Mouse (Mus musculus): ENCODE measurements around the gene Idh2.

Gene Idh2

GRCm38 (mm10) chr7:80085970-80086715, 29.0 kb downstream of the Idh2 start:
- DNase-seq (ENCODE audit: low read depth, low spot score) = no peak

- peak; percentile 61 for DNase-seq (ENCODE audit: low read depth, low spot score)
Observed at GRCm38 (mm10) chr7:80084484-80084931, 30.7 kb downstream of the Idh2 start.

DNA sequence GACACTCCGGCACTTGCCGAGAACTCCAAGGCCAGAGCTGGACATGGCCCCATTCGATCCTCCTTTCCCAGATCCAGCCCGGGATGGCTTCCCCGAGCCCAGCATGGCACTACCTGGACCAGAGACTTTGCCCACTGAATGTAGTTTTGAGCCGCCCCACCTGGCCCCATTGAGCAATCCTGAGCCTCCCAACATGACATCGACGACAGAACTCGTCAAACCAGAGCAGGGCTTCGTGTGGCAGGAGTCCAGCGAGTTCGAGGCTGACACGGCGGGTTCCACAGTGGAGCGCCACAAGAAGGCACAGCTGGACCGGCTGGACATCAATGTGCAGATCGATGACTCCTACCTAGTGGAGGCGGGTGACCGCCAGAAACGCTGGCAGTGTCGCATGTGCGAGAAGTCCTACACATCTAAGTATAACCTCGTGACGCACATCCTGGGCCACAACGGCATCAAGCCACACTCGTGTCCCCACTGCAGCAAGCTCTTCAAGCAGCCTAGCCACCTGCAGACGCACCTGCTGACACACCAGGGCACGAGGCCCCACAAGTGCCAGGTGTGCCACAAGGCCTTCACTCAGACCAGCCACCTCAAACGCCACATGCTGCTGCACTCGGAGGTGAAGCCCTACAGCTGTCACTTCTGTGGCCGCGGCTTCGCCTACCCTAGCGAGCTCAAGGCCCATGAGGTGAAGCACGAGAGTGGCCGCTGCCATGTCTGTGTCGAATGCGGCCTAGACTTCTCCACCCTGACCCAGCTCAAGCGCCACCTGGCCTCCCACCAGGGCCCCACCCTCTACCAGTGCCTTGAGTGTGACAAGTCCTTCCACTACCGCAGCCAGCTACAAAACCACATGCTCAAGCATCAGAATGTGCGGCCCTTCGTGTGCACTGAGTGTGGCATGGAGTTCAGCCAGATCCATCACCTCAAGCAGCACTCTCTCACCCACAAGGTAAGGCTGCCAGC, 33.3 kb downstream of the Idh2 start:
- no peak for DNase-seq (ENCODE audit: low read depth, low spot score)

DNA sequence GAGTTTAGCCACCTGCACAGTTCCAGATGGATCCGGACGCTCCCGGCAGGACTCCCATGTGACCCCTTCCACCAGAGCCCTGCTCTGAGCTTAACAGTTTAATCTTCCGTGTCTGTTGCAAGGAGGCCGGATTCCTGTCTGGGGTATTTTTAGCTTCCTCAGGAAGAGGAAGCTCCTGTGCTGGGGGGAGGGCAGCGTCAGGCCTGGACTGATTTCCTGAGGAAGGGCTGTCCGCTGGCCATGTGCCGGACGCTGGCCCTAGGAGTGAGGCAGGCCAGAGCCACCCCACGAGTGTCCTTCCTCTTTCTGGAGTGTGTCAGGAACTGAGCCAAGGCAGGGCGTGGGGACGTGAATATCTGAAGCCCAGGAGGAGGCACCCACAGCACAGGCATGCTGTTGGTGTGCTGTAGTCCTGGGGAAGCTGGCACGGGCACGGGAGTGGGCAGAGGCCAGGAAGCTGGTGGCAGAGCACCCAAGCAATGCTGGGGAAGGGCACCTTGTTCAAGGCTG, 36.3 kb downstream of the Idh2 start:
- DNase-seq (ENCODE audit: low read depth, low spot score) = peak; percentile 92

GRCm38 (mm10) chr7:80077801-80078200, 37.4 kb downstream of the Idh2 start:
- DNase-seq (ENCODE audit: low read depth, low spot score) = no peak

DNA sequence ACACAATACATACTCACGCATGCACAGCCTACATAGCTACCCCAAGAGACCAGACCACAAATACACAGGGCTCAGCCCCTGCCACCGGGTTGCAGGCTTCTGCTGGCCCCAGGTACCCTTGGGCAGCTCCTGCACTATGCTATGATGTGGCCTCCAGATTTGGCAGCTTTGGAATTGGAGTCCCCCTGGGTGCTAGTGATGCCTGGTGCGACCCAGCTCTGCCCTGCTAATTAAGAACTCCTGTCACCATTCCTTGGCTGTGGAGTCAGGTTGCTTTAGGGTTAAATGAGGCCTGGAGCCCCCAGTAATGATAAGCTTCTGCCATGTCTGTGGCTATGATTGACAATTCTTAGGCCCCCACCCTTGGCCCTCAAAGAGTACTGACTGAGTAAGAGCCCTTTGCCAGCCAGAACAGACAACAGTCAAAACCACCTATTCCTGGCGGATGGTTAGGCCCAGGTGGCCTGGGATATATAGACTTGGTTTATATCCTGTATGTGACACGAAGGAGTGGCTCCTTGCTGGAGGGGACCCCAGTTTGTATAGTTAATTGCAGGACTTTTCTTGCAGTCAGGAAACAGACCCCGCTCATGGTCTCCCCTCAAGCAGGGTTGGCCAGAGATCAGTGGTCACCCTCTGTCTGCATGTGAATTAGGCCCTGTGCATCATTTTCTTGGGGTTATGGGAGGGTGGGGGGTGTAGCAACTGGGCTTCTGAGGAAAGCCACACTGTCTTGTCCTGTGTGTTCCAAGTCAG, 38.1 kb downstream of the Idh2 start:
- no peak for DNase-seq (ENCODE audit: low read depth, low spot score)

GRCm38 (mm10) chr7:80075946-80076583, 39.1 kb downstream of the Idh2 start:
- DNase-seq (ENCODE audit: low read depth, low spot score) = no peak

GRCm38 (mm10) chr7:80074921-80075441, 40.2 kb downstream of the Idh2 start:
- peak; percentile 78 for DNase-seq (ENCODE audit: low read depth, low spot score)

GRCm38 (mm10) chr7:80073506-80073905, 41.7 kb downstream of the Idh2 start:
- DNase-seq (ENCODE audit: low read depth, low spot score) = no peak

DNA sequence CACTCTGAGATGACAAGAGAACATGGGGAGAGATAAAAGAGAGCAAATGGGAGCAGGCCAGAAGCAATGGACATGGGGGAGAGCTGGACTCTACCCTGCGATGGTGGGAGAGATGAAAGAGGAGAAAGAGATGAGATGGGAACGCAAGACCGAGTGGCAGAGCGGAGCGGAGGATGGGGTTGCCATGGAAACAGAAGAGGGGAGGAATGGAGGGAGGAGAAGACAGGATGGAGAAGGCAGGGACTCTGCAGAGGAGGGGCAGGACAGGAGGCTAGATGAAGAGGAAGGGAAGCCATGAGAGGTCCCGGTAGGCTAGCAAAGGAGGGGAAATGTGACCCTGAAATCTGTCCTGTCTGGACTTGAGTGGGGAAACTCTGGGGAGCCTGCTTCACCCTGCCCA, 42.9 kb downstream of the Idh2 start:
- no peak for DNase-seq (ENCODE audit: low read depth, low spot score)

- DNase-seq (ENCODE audit: low read depth, low spot score) = no peak
Observed at GRCm38 (mm10) chr7:80071209-80071608, 44.0 kb downstream of the Idh2 start.

DNA sequence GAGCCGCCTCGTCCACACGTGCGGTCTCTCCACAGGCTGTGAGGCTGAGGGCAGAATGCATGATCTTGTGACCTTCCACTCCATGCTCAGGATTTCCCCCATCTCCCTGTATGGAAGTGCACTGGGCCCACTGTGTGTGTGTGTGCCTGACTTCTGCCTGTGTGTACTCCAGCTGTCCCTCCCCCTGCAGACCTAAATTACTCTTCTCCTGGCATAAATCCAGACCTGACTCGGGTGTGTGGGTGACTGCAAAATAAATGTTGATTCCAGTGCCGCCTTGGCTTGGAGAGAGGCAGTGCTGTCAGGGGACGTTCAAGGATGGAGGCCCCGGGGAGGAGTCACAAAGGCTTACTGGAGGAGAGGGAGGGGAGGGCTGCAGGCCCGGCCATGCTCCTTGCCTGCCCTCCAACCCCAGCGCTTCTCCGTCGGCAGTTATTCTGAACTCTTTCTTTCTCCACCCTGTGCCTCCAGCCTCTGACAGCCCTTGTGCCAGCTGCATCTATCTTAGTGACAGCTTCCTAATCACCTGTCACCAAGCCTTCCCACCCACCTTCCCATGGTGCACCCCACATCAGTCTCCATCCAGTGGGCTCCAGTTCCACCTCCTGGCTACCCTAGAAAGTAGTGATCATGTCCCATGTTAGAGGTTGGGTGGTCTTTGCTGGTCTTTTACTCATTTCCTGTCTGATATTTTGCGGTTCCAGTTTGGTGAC, 45.4 kb downstream of the Idh2 start:
- peak; percentile 68 for DNase-seq (ENCODE audit: low read depth, low spot score)

GRCm38 (mm10) chr7:80068341-80068740, 46.9 kb downstream of the Idh2 start:
- no peak for DNase-seq (ENCODE audit: low read depth, low spot score)

- DNase-seq (ENCODE audit: low read depth, low spot score) = peak; percentile 51
Observed at GRCm38 (mm10) chr7:80066675-80067455, 48.3 kb downstream of the Idh2 start.

GRCm38 (mm10) chr7:80065250-80065649, 49.9 kb downstream of the Idh2 start:
- DNase-seq (ENCODE audit: low read depth, low spot score) = no peak

- no peak for DNase-seq (ENCODE audit: low read depth, low spot score)
Observed at GRCm38 (mm10) chr7:80063902-80064736, 51.1 kb downstream of the Idh2 start.

DNA sequence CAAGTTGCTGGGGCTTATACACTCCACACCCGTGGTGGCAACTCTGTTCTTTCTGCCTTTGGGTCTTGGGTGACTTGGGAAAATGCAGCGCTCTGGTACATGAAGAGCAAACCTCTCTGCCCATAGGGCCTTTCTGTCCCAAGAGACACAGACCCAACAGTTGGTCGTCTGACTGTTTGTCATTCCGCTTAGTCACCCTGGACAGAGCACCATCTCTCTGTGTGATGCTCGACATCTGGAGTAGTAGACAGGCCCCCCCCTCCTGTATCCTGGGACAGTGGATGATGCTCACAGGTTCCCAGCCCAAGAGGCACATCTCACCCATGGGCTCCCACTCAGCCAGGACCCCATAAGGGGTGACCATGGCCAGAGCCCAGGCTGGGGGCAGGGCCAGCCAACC, 51.9 kb downstream of the Idh2 start:
- no peak for DNase-seq (ENCODE audit: low read depth, low spot score)

DNA sequence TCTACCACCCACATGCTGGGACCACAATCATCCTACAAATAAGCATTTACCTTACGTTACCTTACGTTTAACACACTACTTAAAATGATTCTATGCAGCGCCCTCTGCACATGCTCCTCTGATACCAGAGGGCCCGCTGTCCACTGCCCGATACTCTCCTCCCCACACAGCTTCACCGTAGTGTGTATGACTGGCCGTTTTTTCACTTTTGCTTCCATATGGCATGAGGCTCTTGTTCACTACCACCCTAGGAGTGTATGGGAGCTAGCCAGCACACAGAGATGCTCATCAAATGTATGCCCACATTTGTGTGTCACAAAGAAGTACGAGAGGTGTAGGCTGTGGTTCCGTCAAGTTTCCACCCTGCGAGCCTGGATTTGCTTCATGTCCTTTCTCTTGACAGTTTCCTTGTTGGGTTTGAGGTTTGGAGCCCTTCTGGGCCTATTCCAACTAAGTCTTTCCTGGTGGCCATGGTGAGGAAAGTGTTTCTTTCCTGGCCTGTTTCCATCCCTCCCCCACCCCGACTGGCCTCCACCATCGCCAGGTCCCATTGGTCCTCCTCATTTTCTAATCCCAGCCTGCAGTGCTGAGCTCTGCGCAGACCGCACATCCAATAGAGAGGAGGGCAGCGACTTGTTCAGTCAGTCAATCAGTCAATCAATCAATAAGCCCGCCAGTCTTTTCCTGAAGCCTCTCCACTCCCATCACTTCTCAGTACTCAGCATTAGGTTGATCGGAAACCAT, 52.9 kb downstream of the Idh2 start:
- no peak for DNase-seq (ENCODE audit: low read depth, low spot score)

Measured in skeletal muscle tissue, adult 2 months (tissue).